Mouse (Mus musculus) bone marrow, adult 2 months (tissue): Measurements from ENCODE around the gene Wdr34.

ENCODE experiments used
- CTCF ChIP-seq: fragments of 200-500 bp; IDR thresholded peaks from 2 replicates; pipeline ENCODE4 v1.5.1; 2011; ENCODE audit warnings: low read length, control low read depth; ENCODE audit not compliant: control insufficient read depth, insufficient read depth
- POLR2A ChIP-seq: fragments of 200-500 bp; IDR thresholded peaks from 2 replicates; pipeline ENCODE4 v1.6.1; 2011; ENCODE audit warnings: low read depth, mild to moderate bottlenecking, control low read depth, low read length, borderline replicate concordance; ENCODE audit not compliant: control insufficient read depth

DNA sequence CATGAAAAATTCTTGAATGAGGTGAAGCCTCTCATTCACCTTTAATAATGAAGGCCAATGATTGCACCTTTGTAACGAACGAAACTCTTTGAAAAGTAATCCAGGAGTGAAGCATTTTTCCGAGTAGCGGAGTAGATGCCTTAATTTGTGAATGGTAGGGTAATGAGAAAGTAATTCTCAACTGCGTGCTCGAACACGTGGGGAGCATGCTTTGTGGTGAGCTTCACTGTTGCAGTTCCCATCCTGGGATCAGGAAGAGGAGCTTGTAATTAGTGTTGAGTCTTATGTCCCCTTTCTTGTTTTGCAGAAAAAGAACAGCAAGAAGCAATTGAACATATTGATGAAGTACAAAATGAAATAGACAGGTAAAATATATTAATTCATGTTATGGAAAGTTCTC, 19.3 kb upstream of the Wdr34 start:
- TF ChIP-seq CTCF (no peak), POLR2A (no peak)
